In the genomic region with DNA sequence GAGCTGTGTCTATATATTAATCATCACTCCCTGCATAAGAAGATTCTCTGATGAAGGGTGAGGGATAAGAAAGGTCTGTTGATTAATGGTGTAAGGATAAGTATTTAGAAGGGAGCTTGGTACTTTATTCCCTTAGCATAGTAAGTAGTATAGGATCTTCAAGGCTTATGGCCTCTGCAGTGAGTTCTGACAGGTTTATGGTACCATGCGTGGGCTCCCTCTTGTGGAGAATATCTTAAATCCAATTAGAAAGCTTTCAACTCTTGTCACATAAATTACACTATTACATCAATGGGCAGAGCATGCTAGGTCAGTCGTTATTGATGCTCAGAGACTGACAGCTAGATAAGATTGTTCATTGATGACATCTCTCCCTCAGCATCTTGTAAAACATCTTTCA, we compare ENCODE assay signal across 8 mouse cellular contexts.
A peak's percentile ranks its signal among the peaks of the same experiment; 100 is the strongest.
DNase-seq lines count a peak whose midpoint lies in the region; ATAC-seq and TF ChIP-seq lines count a peak whose summit lies in the region.

No protein-coding gene starts in this region.

- DNase-seq in forebrain, embryonic 11.5 days (ENCODE audit: low spot score): no peak
- DNase-seq in left cerebral cortex, adult 2 months (ENCODE audit: extremely low spot score in 1 of 2, low spot score in 2 of 2): no peak
- no peak for DNase-seq in left cerebral cortex, postnatal 36 days (ENCODE audit: low spot score in 2 of 2)
- DNase-seq in R1 (ENCODE audit: low read depth, low spot score): peak; percentile 9
- peak; percentile 7 to 22 for DNase-seq in left cerebral cortex, postnatal 14 days (ENCODE audit: low spot score in 2 of 2)
- no peak for DNase-seq in adrenal gland, postnatal 10 days
- DNase-seq in urinary bladder, postnatal 4 days (ENCODE audit: low spot score in 2 of 2): no peak

- H3K4me3 ChIP-seq in forebrain, embryonic 11.5 days (ENCODE audit: low read depth, low read length): no peak overlapping the region
- H3K4me3 ChIP-seq in forebrain, embryonic 16.5 days (replicated peaks; ENCODE audit: low read length): no peak overlapping the region
- no peak overlapping the region for H3K4me3 ChIP-seq in left cerebral cortex, adult 2 months

- H3K27ac ChIP-seq in forebrain, embryonic 11.5 days (ENCODE audit: low read depth, low read length): no peak overlapping the region
- no peak overlapping the region for H3K27ac ChIP-seq in forebrain, embryonic 16.5 days (ENCODE audit: low read length)
- no peak overlapping the region for H3K27ac ChIP-seq in left cerebral cortex, adult 2 months

- 0 out of 2 replicates have a peak, but pooled peaks have one; percentile 10 for ATAC-seq in forebrain, embryonic 11.5 days (replicated peaks; ENCODE audit: low FRiP score)
- ATAC-seq in forebrain, embryonic 16.5 days: no peak

- 33% methylated on average over 2 of the region's 2 CpGs for WGBS in forebrain, embryonic 11.5 days
- 24% methylated on average over 2 of the region's 2 CpGs for WGBS in forebrain, embryonic 16.5 days

- peak; percentile 66 for TF ChIP-seq CTCF in left cerebral cortex, adult 2 months (IDR thresholded peaks at IDR 0.05)

- H3K9ac ChIP-seq in forebrain, embryonic 11.5 days (ENCODE audit: low read length): no peak overlapping the region
- H3K9ac ChIP-seq in forebrain, embryonic 16.5 days (replicated peaks; ENCODE audit: low read depth, low read length): no peak overlapping the region

- intact Hi-C loops in left cerebral cortex, adult 2 months (cut with DNase I): loop anchor here (1.0 to 10.0 kb wide), 2 partner anchors 269 to 717 kb away; no protein-coding TSS in a partner anchor
- intact Hi-C loops in left cerebral cortex, postnatal 36 days (cut with DNase I): loop anchor here (2.0 to 5.0 kb wide), 2 partner anchors 111 to 269 kb away; partner anchors contain the start of gene Grin3a
- intact Hi-C loops in left cerebral cortex, postnatal 14 days (cut with DNase I): loop anchor here (1.0 to 2.0 kb wide), 2 partner anchors 112 to 269 kb away; no protein-coding TSS in a partner anchor

- H3K4me1 ChIP-seq in forebrain, embryonic 11.5 days (replicated peaks; ENCODE audit: control insufficient read depth, insufficient read depth, low read length): no peaks in the 10 kb centered on the region
- no peaks in the 10 kb centered on the region for H3K4me1 ChIP-seq in forebrain, embryonic 16.5 days (replicated peaks; ENCODE audit: control insufficient read depth, insufficient read depth, low read length)

- no peaks in the 10 kb centered on the region for H3K9me3 ChIP-seq in forebrain, embryonic 11.5 days (ENCODE audit: control insufficient read depth, low read length)
- no peaks in the 10 kb centered on the region for H3K9me3 ChIP-seq in forebrain, embryonic 16.5 days (ENCODE audit: control insufficient read depth, low read length)

- no peaks in the 10 kb centered on the region for H3K27me3 ChIP-seq in forebrain, embryonic 11.5 days (ENCODE audit: control insufficient read depth, insufficient read depth, low read length)
- H3K27me3 ChIP-seq in forebrain, embryonic 16.5 days (replicated peaks; ENCODE audit: control insufficient read depth, insufficient read depth, low read length): no peaks in the 10 kb centered on the region

- no peaks in the 10 kb centered on the region for H3K36me3 ChIP-seq in forebrain, embryonic 11.5 days (ENCODE audit: control insufficient read depth, insufficient read depth, low read length)
- H3K36me3 ChIP-seq in forebrain, embryonic 16.5 days (ENCODE audit: control insufficient read depth, insufficient read depth): no peaks in the 10 kb centered on the region

- no peak overlapping the region for H3K4me2 ChIP-seq in forebrain, embryonic 11.5 days (ENCODE audit: low read depth, low read length, severe bottlenecking)
- no peak overlapping the region for H3K4me2 ChIP-seq in forebrain, embryonic 16.5 days (ENCODE audit: low read length)

Comparison
In these comparisons a context has a peak if more than half of its experiments do, and no peak if none do; other contexts are left out.
1. DNase-seq: peak in R1 (single experiment) and left cerebral cortex, postnatal 14 days (2 of 2); none in forebrain, embryonic 11.5 days (single experiment), left cerebral cortex, adult 2 months (0 of 2), left cerebral cortex, postnatal 36 days (0 of 2), adrenal gland, postnatal 10 days (single experiment) and urinary bladder, postnatal 4 days (0 of 2).